10 mouse cellular contexts compared by ENCODE assay signal in genomic region chr2:156783349-156783728, GRCm38 (mm10). TPM values are rescaled to one million over a fixed set of nuclear protein-coding genes. Genes with fewer than 3 reads are reported as not detected.
DNase-seq lines count a peak whose midpoint lies in the region; ATAC-seq and TF ChIP-seq lines count a peak whose summit lies in the region.
"Had no signal": no experiment of that assay in that cellular context is flagged by ENCODE, and none has a peak within 500 bp of the region (broad histone marks: within the 10 kb centered on the region; RNA-seq: fewer than 3 reads in every experiment).

No protein-coding gene starts in this region.

- ATAC-seq in midbrain, embryonic 11.5 days (ENCODE audit: low FRiP score) = no peak
- no peak for ATAC-seq in midbrain, embryonic 13.5 days
- peak; percentile 84 for ATAC-seq in liver, embryonic 14.5 days (ENCODE audit: insufficient read depth)

- peak; percentile 85 for TF ChIP-seq EP300 in liver, embryonic 14.5 days (IDR thresholded peaks at IDR 0.05; ENCODE audit: low read depth)

- H3K27ac ChIP-seq in midbrain, embryonic 11.5 days (ENCODE audit: low read depth, low read length) = no peak overlapping the region
- no peak overlapping the region for H3K27ac ChIP-seq in midbrain, embryonic 13.5 days
- H3K27ac ChIP-seq in liver, embryonic 14.5 days = peak overlapping the region; percentile 85
- H3K27ac ChIP-seq: embryonic facial prominence, embryonic 12.5 days had no signal

- H3K4me1 ChIP-seq in midbrain, embryonic 11.5 days (ENCODE audit: control insufficient read depth, insufficient read depth, low read length) = peaks cover 6% of the 10 kb centered on the region; the same call in 1 of the 2 replicates
- peaks cover 6% of the 10 kb centered on the region; the same call in 1 of the 2 replicates for H3K4me1 ChIP-seq in midbrain, embryonic 13.5 days (replicated peaks)
- peaks cover 36 to 49% of the 10 kb centered on the region in 2 experiments for H3K4me1 ChIP-seq in liver, embryonic 14.5 days (replicated peaks; ENCODE audit: control insufficient read depth in 2 of 2, insufficient read depth in 2 of 2, low read length in 1 of 2)

- peak; percentile 35 for DNase-seq in midbrain, embryonic 11.5 days (ENCODE audit: low spot score, missing footprints)
- DNase-seq in c-Kit-positive CD71-positive TER-119-negative erythroid progenitor cells, embryonic 14.5 days (ENCODE audit: low read depth) = peak; percentile 85
- peak; percentile 68 to 76 (median 70) for DNase-seq in liver, embryonic 14.5 days (ENCODE audit: low read depth in 3 of 3, low spot score in 3 of 3)
- DNase-seq in yolk sac, embryonic 10.5 days (ENCODE audit: low spot score) = peak; percentile 44
- DNase-seq in thymus, postnatal 36 days = no peak
- DNase-seq in thymus, postnatal 25 days = no peak
- DNase-seq: cerebellum, adult 18-20 months; kidney, adult 18-20 months had no signal

- 86% methylated on average over 9 of the region's 9 CpGs for WGBS in midbrain, embryonic 11.5 days
- WGBS in midbrain, embryonic 13.5 days = 85% methylated on average over 9 of the region's 9 CpGs
- WGBS in liver, embryonic 14.5 days (ENCODE audit: insufficient replicate concordance) = 4% methylated on average over 9 of the region's 9 CpGs

- no peaks in the 10 kb centered on the region for H3K27me3 ChIP-seq in midbrain, embryonic 11.5 days (ENCODE audit: control insufficient read depth, insufficient read depth, low read length)
- H3K27me3 ChIP-seq in midbrain, embryonic 13.5 days = no peaks in the 10 kb centered on the region
- no peaks in the 10 kb centered on the region for H3K27me3 ChIP-seq in liver, embryonic 14.5 days (ENCODE audit: control insufficient read depth, insufficient read depth, low read length)
- H3K27me3 ChIP-seq: embryonic facial prominence, embryonic 12.5 days had no signal

- H3K9me3 ChIP-seq in midbrain, embryonic 11.5 days (ENCODE audit: control insufficient read depth, low read length) = no peaks in the 10 kb centered on the region
- H3K9me3 ChIP-seq in midbrain, embryonic 13.5 days = peaks cover 5% of the 10 kb centered on the region; the same call in 1 of the 2 replicates
- no peaks in the 10 kb centered on the region for H3K9me3 ChIP-seq in liver, embryonic 14.5 days (ENCODE audit: control insufficient read depth, low read length)
- H3K9me3 ChIP-seq: embryonic facial prominence, embryonic 12.5 days had no signal

- TF ChIP-seq CTCF in liver, embryonic 14.5 days (IDR thresholded peaks at IDR 0.05; ENCODE audit: low read depth) = no peak

- no peaks in the 10 kb centered on the region for H3K36me3 ChIP-seq in midbrain, embryonic 11.5 days (ENCODE audit: control insufficient read depth, insufficient read depth, low read length)
- H3K36me3 ChIP-seq in midbrain, embryonic 13.5 days = no peaks in the 10 kb centered on the region
- no peaks in the 10 kb centered on the region for H3K36me3 ChIP-seq in liver, embryonic 14.5 days (replicated peaks; ENCODE audit: control insufficient read depth, insufficient read depth, low read depth)
- H3K36me3 ChIP-seq: embryonic facial prominence, embryonic 12.5 days had no signal

- H3K4me3 ChIP-seq in midbrain, embryonic 11.5 days (ENCODE audit: low read depth, low read length) = no peak overlapping the region
- no peak overlapping the region for H3K4me3 ChIP-seq in midbrain, embryonic 13.5 days (replicated peaks)
- H3K4me3 ChIP-seq in liver, embryonic 14.5 days (ENCODE audit: insufficient read depth in 1 of 2, low read depth in 2 of 2, low read length in 2 of 2) = no peak overlapping the region
- H3K4me3 ChIP-seq: embryonic facial prominence, embryonic 12.5 days had no signal

- no peak overlapping the region for H3K9ac ChIP-seq in midbrain, embryonic 11.5 days (ENCODE audit: low read length)
- no peak overlapping the region for H3K9ac ChIP-seq in midbrain, embryonic 13.5 days (replicated peaks)
- H3K9ac ChIP-seq in liver, embryonic 14.5 days (replicated peaks) = peak overlapping the region; percentile 10
- H3K9ac ChIP-seq: embryonic facial prominence, embryonic 12.5 days had no signal

- no peak overlapping the region for H3K4me2 ChIP-seq in midbrain, embryonic 11.5 days
- no peak overlapping the region for H3K4me2 ChIP-seq in midbrain, embryonic 13.5 days (replicated peaks)
- peak overlapping the region; percentile 38 for H3K4me2 ChIP-seq in liver, embryonic 14.5 days (ENCODE audit: low read depth)
- H3K4me2 ChIP-seq: embryonic facial prominence, embryonic 12.5 days had no signal

RNA-seq across cellular contexts. Expression of gene Myl9, which starts 8.1 kb away (rescaled TPM):
- polyA plus RNA-seq in midbrain, embryonic 11.5 days (2014; fragmentation: Nextera tagmentation; extraction: Ambion mirVana) = 112 and 118 TPM in 2 replicates
- 33.0 and 37.4 TPM in 2 replicates for polyA plus RNA-seq in midbrain, embryonic 13.5 days (2015; fragmentation: Nextera tagmentation; extraction: Ambion mirVana)
- polyA plus RNA-seq in liver, embryonic 14.5 days (2012; rRNA removed) = 25.2 and 27.2 TPM in 2 replicates
- polyA plus RNA-seq in liver, embryonic 14.5 days (2014; fragmentation: Nextera tagmentation; extraction: Ambion mirVana) = 44.4 and 51.3 TPM in 2 replicates

RNA-seq across cellular contexts. Expression of gene Tgif2, which starts 56.5 kb away (rescaled TPM):
- 81.2 and 88.6 TPM in 2 replicates for polyA plus RNA-seq in midbrain, embryonic 11.5 days (2014; fragmentation: Nextera tagmentation; extraction: Ambion mirVana)
- polyA plus RNA-seq in midbrain, embryonic 13.5 days (2015; fragmentation: Nextera tagmentation; extraction: Ambion mirVana) = 35.2 and 44.5 TPM in 2 replicates
- polyA plus RNA-seq in liver, embryonic 14.5 days (2012; rRNA removed) = 3.8 and 4.9 TPM in 2 replicates
- 4.9 and 5.1 TPM in 2 replicates for polyA plus RNA-seq in liver, embryonic 14.5 days (2014; fragmentation: Nextera tagmentation; extraction: Ambion mirVana)

Comparison
In these comparisons a context has a peak if more than half of its experiments do, and no peak if none do; other contexts are left out.
1. DNase-seq: peak in midbrain, embryonic 11.5 days (single experiment), c-Kit-positive CD71-positive TER-119-negative erythroid progenitor cells, embryonic 14.5 days (single experiment), liver, embryonic 14.5 days (3 of 3) and yolk sac, embryonic 10.5 days (single experiment); none in thymus, postnatal 36 days (0 of 2) and thymus, postnatal 25 days (single experiment).